In genomic region chr6:94963204-94963603, GRCm38 (mm10) we compare ENCODE assay signal across 27 mouse cellular contexts.
DNase-seq lines count a peak whose midpoint lies in the region; ATAC-seq and TF ChIP-seq lines count a peak whose summit lies in the region.
"Had no signal": no experiment of that assay in that cellular context is flagged by ENCODE, and none has a peak within 500 bp of the region (broad histone marks: within the 10 kb centered on the region; RNA-seq: fewer than 3 reads in every experiment).

No protein-coding gene starts in this region.

- peaks cover 11% of the 10 kb centered on the region for H3K27me3 ChIP-seq in heart, embryonic 13.5 days (replicated peaks)
- H3K27me3 ChIP-seq in MEL (ENCODE audit: control insufficient read depth in 1 of 2, insufficient read depth in 2 of 2, low read length in 2 of 2) = no peaks in the 10 kb centered on the region
- no peaks in the 10 kb centered on the region for H3K27me3 ChIP-seq in lung, postnatal 0 days (replicated peaks; ENCODE audit: insufficient read depth, low read length)
- no peaks in the 10 kb centered on the region for H3K27me3 ChIP-seq in hindbrain, embryonic 12.5 days
- H3K27me3 ChIP-seq: forebrain, embryonic 13.5 days; Patski had no signal

- peak overlapping the region; percentile 6; the same call in 1 of the 2 replicates for H3K4me2 ChIP-seq in heart, embryonic 13.5 days
- H3K4me2 ChIP-seq in lung, postnatal 0 days (replicated peaks; ENCODE audit: low read depth, low read length) = no peak overlapping the region
- no peak overlapping the region for H3K4me2 ChIP-seq in hindbrain, embryonic 12.5 days (replicated peaks)
- H3K4me2 ChIP-seq: forebrain, embryonic 13.5 days; hindbrain, embryonic 14.5 days had no signal

- H3K27ac ChIP-seq in heart, embryonic 13.5 days (replicated peaks) = peak overlapping the region; percentile 16; the same call in 1 of the 2 replicates
- H3K27ac ChIP-seq in MEL (ENCODE audit: control insufficient read depth, low read depth, low read length) = no peak overlapping the region
- H3K27ac ChIP-seq in lung, postnatal 0 days (ENCODE audit: low read length) = no peak overlapping the region
- no peak overlapping the region for H3K27ac ChIP-seq in hindbrain, embryonic 12.5 days
- H3K27ac ChIP-seq: forebrain, embryonic 10.5 days; forebrain, embryonic 13.5 days; heart, embryonic 10.5 days; hindbrain, embryonic 10.5 days; hindbrain, embryonic 14.5 days; hindbrain, postnatal 0 days had no signal

- no peaks in the 10 kb centered on the region for H3K36me3 ChIP-seq in heart, embryonic 13.5 days
- H3K36me3 ChIP-seq in MEL (ENCODE audit: control insufficient read depth in 1 of 2, insufficient read depth in 2 of 2, low read length in 2 of 2) = peaks cover 0 to 12% of the 10 kb centered on the region in 2 experiments; a peak in 2 of 4 replicates
- H3K36me3 ChIP-seq in lung, postnatal 0 days (ENCODE audit: insufficient read depth, low read length) = no peaks in the 10 kb centered on the region
- no peaks in the 10 kb centered on the region for H3K36me3 ChIP-seq in hindbrain, embryonic 12.5 days
- H3K36me3 ChIP-seq: forebrain, embryonic 10.5 days; heart, embryonic 10.5 days; hindbrain, embryonic 10.5 days had no signal

- no peak overlapping the region for H3K4me3 ChIP-seq in heart, embryonic 13.5 days
- H3K4me3 ChIP-seq in MEL (ENCODE audit: control insufficient read depth in 1 of 2, insufficient read depth in 1 of 2, low read depth in 2 of 2, low read length in 2 of 2) = no peak overlapping the region
- H3K4me3 ChIP-seq in lung, postnatal 0 days (ENCODE audit: low read depth, low read length) = no peak overlapping the region
- H3K4me3 ChIP-seq in hindbrain, embryonic 12.5 days = no peak overlapping the region
- H3K4me3 ChIP-seq: forebrain, embryonic 10.5 days; forebrain, embryonic 13.5 days; heart, embryonic 10.5 days; hindbrain, embryonic 10.5 days had no signal

- TF ChIP-seq RAD21 in MEL (IDR thresholded peaks at IDR 0.05; ENCODE audit: low read depth, low read length) = no peak

- TF ChIP-seq EP300 in MEL (IDR thresholded peaks at IDR 0.05; ENCODE audit: low read depth in 1 of 2, low read length in 2 of 2) = peak in 1 of 2 experiments; percentile 61; a peak in 2 of 4 replicates
- no peak for TF ChIP-seq EP300 in lung, postnatal 0 days (IDR thresholded peaks at IDR 0.05)

- no peak for DNase-seq in heart, adult 11 months
- DNase-seq in ES-CJ7 (ENCODE audit: low read depth, low spot score) = peak; percentile 25
- peak; percentile 31 for DNase-seq in MEL (ENCODE audit: low read depth, low spot score)
- DNase-seq in lung, postnatal 0 days (ENCODE audit: low spot score) = no peak
- DNase-seq: adrenal gland, adult 2 months; adrenal gland, postnatal 14 days; cerebellum, adult 11-12 months; cerebellum, adult 8-10 months; cerebellum, postnatal 14 days; gastrocnemius, postnatal 10 days; gastrocnemius, postnatal 36 days; heart, postnatal 36 days; kidney, adult 18-20 months had no signal

- H3K9me3 ChIP-seq in heart, embryonic 13.5 days = no peaks in the 10 kb centered on the region
- H3K9me3 ChIP-seq in MEL (replicated peaks; ENCODE audit: insufficient read depth, low read length) = no peaks in the 10 kb centered on the region
- H3K9me3 ChIP-seq in lung, postnatal 0 days (ENCODE audit: low read length) = no peaks in the 10 kb centered on the region
- no peaks in the 10 kb centered on the region for H3K9me3 ChIP-seq in hindbrain, embryonic 12.5 days (replicated peaks)
- H3K9me3 ChIP-seq: forebrain, embryonic 10.5 days; forebrain, embryonic 13.5 days; heart, embryonic 10.5 days; hindbrain, embryonic 10.5 days had no signal

- ATAC-seq in heart, embryonic 13.5 days (ENCODE audit: extremely low read depth, insufficient number of reproducible peaks, low FRiP score, low TSS enrichment) = no peak
- peak; percentile 69 for ATAC-seq in megakaryocyte-erythroid progenitor cell, adult 5-6 weeks (replicated peaks; ENCODE audit: low FRiP score, low TSS enrichment, poor library complexity, severe bottlenecking)
- ATAC-seq in lung, postnatal 0 days = no peak
- ATAC-seq in hindbrain, embryonic 12.5 days (ENCODE audit: low FRiP score) = no peak
- ATAC-seq: CD4-positive, CD25-positive, alpha-beta regulatory T cell, adult 4 months; forebrain, embryonic 13.5 days; forebrain, embryonic 16.5 days; hindbrain, postnatal 0 days; inflammation-experienced regulatory T-cells, adult 6 months; intestine, embryonic 16.5 days; Patski had no signal

- no peak overlapping the region for H3K9ac ChIP-seq in heart, embryonic 13.5 days
- H3K9ac ChIP-seq in MEL (ENCODE audit: control insufficient read depth, low read depth, low read length, poor library complexity, severe bottlenecking) = no peak overlapping the region
- H3K9ac ChIP-seq in lung, postnatal 0 days (replicated peaks; ENCODE audit: low read depth) = no peak overlapping the region
- no peak overlapping the region for H3K9ac ChIP-seq in hindbrain, embryonic 12.5 days
- H3K9ac ChIP-seq: forebrain, embryonic 13.5 days; hindbrain, embryonic 14.5 days had no signal

- H3K4me1 ChIP-seq in heart, embryonic 13.5 days = peaks cover 25% of the 10 kb centered on the region
- H3K4me1 ChIP-seq in MEL (ENCODE audit: control insufficient read depth in 1 of 2, insufficient read depth in 2 of 2, low read length in 2 of 2) = peaks cover 2 to 12% of the 10 kb centered on the region in 2 experiments; a peak in 3 of 4 replicates
- H3K4me1 ChIP-seq in lung, postnatal 0 days (ENCODE audit: insufficient read depth, low read depth, low read length) = no peaks in the 10 kb centered on the region
- peaks cover 7% of the 10 kb centered on the region; the same call in 1 of the 2 replicates for H3K4me1 ChIP-seq in hindbrain, embryonic 12.5 days
- H3K4me1 ChIP-seq: forebrain, embryonic 13.5 days had no signal

- no peak for TF ChIP-seq POLR2A in MEL (IDR thresholded peaks at IDR 0.05; ENCODE audit: control insufficient read depth in 1 of 2, insufficient read depth in 1 of 2, low read depth in 1 of 2, low read length in 2 of 2, poor library complexity in 1 of 2)

- 45% methylated on average over 4 of the region's 4 CpGs for WGBS in heart, embryonic 13.5 days
- 46% methylated on average over 4 of the region's 4 CpGs for WGBS in lung, postnatal 0 days
- WGBS in hindbrain, embryonic 12.5 days = 78% methylated on average over 4 of the region's 4 CpGs

- no peaks in the 10 kb centered on the region for H3K79me2 ChIP-seq in MEL (ENCODE audit: control insufficient read depth, insufficient read depth, low read length, poor library complexity)

- TF ChIP-seq CTCF in MEL (IDR thresholded peaks at IDR 0.05 in 2 of 3, conservative IDR thresholded peaks at IDR 0.05 in 1 of 3; ENCODE audit: control insufficient read depth in 1 of 3, insufficient read depth in 1 of 3, low read depth in 2 of 3, low read length in 3 of 3, poor library complexity in 1 of 3, severe bottlenecking in 1 of 3) = no peak
- no peak for TF ChIP-seq CTCF in lung, postnatal 0 days (IDR thresholded peaks at IDR 0.05)

TF ChIP-seq in MEL, 35 proteins besides CTCF, POLR2A, EP300 and RAD21:
- 0 out of 2 replicates have a peak, but pooled peaks have one; percentile 25 for TF ChIP-seq GATA1 (IDR thresholded peaks at IDR 0.05; ENCODE audit: low read depth, low read length)
- TF ChIP-seq TAL1 (IDR thresholded peaks at IDR 0.05; ENCODE audit: low read length) = peak; percentile 12; the same call in 1 of the 2 replicates
- no peak for TF ChIP-seq ZNF384 (IDR thresholded peaks at IDR 0.05; ENCODE audit: low read depth, low read length)

Comparison
In these comparisons a context has a peak if more than half of its experiments do, and no peak if none do; other contexts are left out.
1. DNase-seq: peak in ES-CJ7 (single experiment) and MEL (single experiment); none in heart, adult 11 months (single experiment) and lung, postnatal 0 days (single experiment).